Comparison of ENCODE assay signal across 8 mouse cellular contexts in genomic region chr4:139821491-139822160, GRCm38 (mm10). TPM values are rescaled to one million over a fixed set of nuclear protein-coding genes. Genes with fewer than 3 reads are reported as not detected.
DNase-seq lines count a peak whose midpoint lies in the region; ATAC-seq lines count a peak whose summit lies in the region.

No protein-coding gene starts in this region.

- H3K27ac ChIP-seq in heart, embryonic 14.5 days (replicated peaks in 1 of 2; ENCODE audit: control insufficient read depth in 1 of 2, insufficient read depth in 1 of 2, low read depth in 2 of 2, low read length in 2 of 2): no peak overlapping the region
- H3K27ac ChIP-seq in hindbrain, embryonic 14.5 days: peak overlapping the region; percentile 33; the same call in 1 of the 2 replicates
- peak overlapping the region; percentile 77 for H3K27ac ChIP-seq in midbrain, embryonic 15.5 days

- intact Hi-C loops in heart, postnatal 36 days (cut with DNase I): no loop called here

- peak overlapping the region; percentile 5; the same call in 1 of the 2 replicates for H3K4me2 ChIP-seq in heart, embryonic 14.5 days (ENCODE audit: low read length)
- peak overlapping the region; percentile 51 for H3K4me2 ChIP-seq in hindbrain, embryonic 14.5 days (replicated peaks)
- peak overlapping the region; percentile 51 for H3K4me2 ChIP-seq in midbrain, embryonic 15.5 days

- WGBS in heart, embryonic 14.5 days: under 1% methylated on average over 63 of the region's 65 CpGs
- under 1% methylated on average over 58 of the region's 65 CpGs for WGBS in hindbrain, embryonic 14.5 days
- under 1% methylated on average over 65 of the region's 65 CpGs for WGBS in midbrain, embryonic 15.5 days

- ATAC-seq in heart, embryonic 14.5 days (ENCODE audit: insufficient number of reproducible peaks, insufficient read depth, low FRiP score, low read depth): no peak
- ATAC-seq in hindbrain, embryonic 14.5 days (ENCODE audit: low FRiP score): no peak
- ATAC-seq in midbrain, embryonic 15.5 days (replicated peaks): no peak; the same call in 1 of the 2 replicates
- no peak for ATAC-seq in activated CD4-positive, CD25-positive, alpha-beta regulatory T cell, adult 4 months

- H3K4me3 ChIP-seq in heart, embryonic 14.5 days (ENCODE audit: control insufficient read depth in 1 of 2, insufficient read depth in 1 of 2, low read depth in 1 of 2, low read length in 2 of 2): peak overlapping the region; percentile 6 to 12; a peak in 2 of 4 replicates
- H3K4me3 ChIP-seq in hindbrain, embryonic 14.5 days (replicated peaks; ENCODE audit: low read length): peak overlapping the region; percentile 28
- H3K4me3 ChIP-seq in midbrain, embryonic 15.5 days: peak overlapping the region; percentile 31

- H3K27me3 ChIP-seq in heart, embryonic 14.5 days (ENCODE audit: control insufficient read depth, insufficient read depth, low read length): peaks cover 97% of the 10 kb centered on the region
- H3K27me3 ChIP-seq in hindbrain, embryonic 14.5 days (ENCODE audit: control insufficient read depth, insufficient read depth, low read length): peaks cover 94% of the 10 kb centered on the region
- peaks cover 60% of the 10 kb centered on the region for H3K27me3 ChIP-seq in midbrain, embryonic 15.5 days (replicated peaks)

- no peaks in the 10 kb centered on the region for H3K9me3 ChIP-seq in heart, embryonic 14.5 days (ENCODE audit: control insufficient read depth, low read length)
- H3K9me3 ChIP-seq in hindbrain, embryonic 14.5 days (ENCODE audit: control insufficient read depth, low read length): no peaks in the 10 kb centered on the region
- no peaks in the 10 kb centered on the region for H3K9me3 ChIP-seq in midbrain, embryonic 15.5 days

- H3K4me1 ChIP-seq in heart, embryonic 14.5 days (ENCODE audit: control insufficient read depth in 2 of 2, insufficient read depth in 2 of 2, low read length in 2 of 2): no peaks in the 10 kb centered on the region; a peak in 1 of 4 replicates
- H3K4me1 ChIP-seq in hindbrain, embryonic 14.5 days (replicated peaks; ENCODE audit: control insufficient read depth, insufficient read depth, low read length): peaks cover 9% of the 10 kb centered on the region; the same call in 1 of the 2 replicates
- H3K4me1 ChIP-seq in midbrain, embryonic 15.5 days: peaks cover 55% of the 10 kb centered on the region

- no peak overlapping the region for H3K9ac ChIP-seq in heart, embryonic 14.5 days (ENCODE audit: low read length)
- peak overlapping the region; percentile 44; the same call in 1 of the 2 replicates for H3K9ac ChIP-seq in hindbrain, embryonic 14.5 days
- H3K9ac ChIP-seq in midbrain, embryonic 15.5 days: peak overlapping the region; percentile 36

- DNase-seq in heart, postnatal 36 days: no peak
- peak; percentile 84 for DNase-seq in embryo, embryonic 11 days
- DNase-seq in hindbrain, embryonic 14.5 days (ENCODE audit: low spot score): no peak
- no peak for DNase-seq in urinary bladder, postnatal 25 days (ENCODE audit: low spot score)
- no peak for DNase-seq in thymus, adult 18-20 months

- no peaks in the 10 kb centered on the region for H3K36me3 ChIP-seq in heart, embryonic 14.5 days (ENCODE audit: control insufficient read depth, insufficient read depth, low read length)
- H3K36me3 ChIP-seq in hindbrain, embryonic 14.5 days (replicated peaks; ENCODE audit: control insufficient read depth, insufficient read depth): no peaks in the 10 kb centered on the region
- no peaks in the 10 kb centered on the region for H3K36me3 ChIP-seq in midbrain, embryonic 15.5 days (replicated peaks)

RNA-seq across cellular contexts. Expression of gene Pax7, which starts 11.7 kb away (rescaled TPM):
- polyA plus RNA-seq in heart, embryonic 14.5 days (2014; fragmentation: Nextera tagmentation; extraction: Ambion mirVana): not detected in 2 replicates
- not detected for total RNA-seq in heart, postnatal 36 days (2021)
- 0.24 and 0.61 TPM in 2 replicates for polyA plus RNA-seq in hindbrain, embryonic 14.5 days (2014; fragmentation: Nextera tagmentation; extraction: Ambion mirVana)
- polyA plus RNA-seq in midbrain, embryonic 15.5 days (2015; fragmentation: Nextera tagmentation; extraction: Ambion mirVana): 3.5 and 3.8 TPM in 2 replicates
- not detected for polyA plus RNA-seq in activated CD4-positive, CD25-positive, alpha-beta regulatory T cell, adult 4 months (2017; shearing (Covaris generic))

Comparison
In these comparisons a context has a peak if more than half of its experiments do, and no peak if none do; other contexts are left out.
1. H3K27ac ChIP-seq: peak in hindbrain, embryonic 14.5 days (single experiment) and midbrain, embryonic 15.5 days (single experiment); none in heart, embryonic 14.5 days (0 of 2).
2. Peak in every context shown above with its lines, with median percentiles within 50 percentile points of each other: H3K4me2 ChIP-seq and H3K4me3 ChIP-seq.